Mouse (Mus musculus): Measurements from ENCODE around the gene Rnf168.
A peak's percentile ranks its signal among the peaks of the same experiment; 100 is the strongest.

The Rnf168 gene

DNA sequence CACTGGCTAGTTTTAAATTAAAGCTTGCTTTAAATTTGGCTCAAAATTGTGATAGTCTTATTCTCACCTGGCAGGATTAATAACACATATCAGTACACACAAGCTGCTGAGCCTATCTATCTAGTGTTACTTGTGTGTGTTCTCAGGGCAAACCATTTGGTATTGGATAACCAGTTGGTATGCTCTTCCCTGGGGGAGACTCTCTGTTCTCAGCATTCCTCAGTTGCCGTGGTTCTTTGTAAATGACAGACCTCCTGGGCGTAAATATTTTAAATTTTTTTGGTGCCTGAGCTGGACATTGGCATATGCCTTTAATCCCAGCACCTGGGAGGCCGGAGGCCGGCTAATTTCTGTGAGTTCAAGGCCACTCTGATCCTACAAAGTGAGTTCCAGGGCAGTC is 35.6 kb downstream of the Rnf168 start:
- no peak for DNase-seq (ENCODE audit: extremely low spot score, low read depth, low spot score)

GRCm38 (mm10) chr16:32316601-32317000 is 39.3 kb downstream of the Rnf168 start:
- peak; percentile 64 for DNase-seq (ENCODE audit: extremely low spot score, low read depth, low spot score)

DNA sequence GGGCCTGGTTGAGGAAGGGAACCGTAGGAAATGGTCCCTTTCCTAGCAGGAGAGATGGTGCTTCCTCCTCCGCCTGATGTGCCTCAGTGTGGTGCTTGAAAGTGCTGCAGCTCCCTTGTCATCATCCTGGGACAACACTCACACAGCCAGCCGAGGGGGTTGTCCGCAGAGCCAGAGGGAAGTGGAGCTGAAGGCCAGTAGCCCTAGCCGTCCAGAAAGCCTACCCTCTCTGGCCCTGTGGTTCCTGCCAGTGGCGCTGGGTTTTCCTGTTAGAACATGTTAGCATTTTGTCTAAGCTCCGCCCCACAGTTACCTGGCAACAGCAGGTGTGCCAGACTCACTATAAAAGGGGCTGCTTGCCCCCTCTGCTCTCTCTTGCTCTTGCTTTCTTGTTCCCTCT is 46.7 kb downstream of the Rnf168 start:
- no peak for DNase-seq (ENCODE audit: extremely low spot score, low read depth, low spot score)

- no peak for DNase-seq (ENCODE audit: extremely low spot score, low read depth, low spot score)
These were observed 53.8 kb downstream of the Rnf168 start for GRCm38 (mm10) chr16:32330876-32331670.

DNA sequence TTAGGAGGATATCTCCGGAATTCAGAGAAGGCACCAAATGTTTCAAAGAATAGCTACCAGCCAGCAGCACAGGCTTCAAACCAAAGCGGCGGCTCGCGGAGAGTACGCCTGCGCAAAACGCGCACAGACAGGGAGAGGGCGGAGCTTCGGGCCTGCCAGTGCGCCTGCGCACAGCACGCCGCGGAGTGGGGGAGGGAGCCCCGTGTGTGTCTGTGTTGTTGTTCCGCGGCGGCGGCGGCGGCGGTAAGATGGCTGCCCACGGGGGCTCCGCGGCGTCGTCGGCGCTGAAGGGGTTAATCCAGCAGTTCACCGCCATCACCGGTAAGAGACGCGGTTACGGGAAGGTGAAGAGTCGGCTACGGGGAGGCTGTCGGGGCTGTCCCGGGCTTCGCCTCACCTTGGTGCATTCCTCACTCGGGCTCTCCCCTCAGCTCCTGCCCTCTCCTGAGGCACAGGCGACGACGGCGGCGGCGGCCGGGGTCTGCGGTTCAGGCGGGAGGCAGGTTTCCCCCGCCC is 54.8 kb downstream of the Rnf168 start, which contains the start of gene Ubxn7:
Gene Ubxn7 (plus strand): TSS at position 218 of the 516 bp plus-strand sequence.
- peak; percentile 88 for DNase-seq (ENCODE audit: extremely low spot score, low read depth, low spot score)

DNA sequence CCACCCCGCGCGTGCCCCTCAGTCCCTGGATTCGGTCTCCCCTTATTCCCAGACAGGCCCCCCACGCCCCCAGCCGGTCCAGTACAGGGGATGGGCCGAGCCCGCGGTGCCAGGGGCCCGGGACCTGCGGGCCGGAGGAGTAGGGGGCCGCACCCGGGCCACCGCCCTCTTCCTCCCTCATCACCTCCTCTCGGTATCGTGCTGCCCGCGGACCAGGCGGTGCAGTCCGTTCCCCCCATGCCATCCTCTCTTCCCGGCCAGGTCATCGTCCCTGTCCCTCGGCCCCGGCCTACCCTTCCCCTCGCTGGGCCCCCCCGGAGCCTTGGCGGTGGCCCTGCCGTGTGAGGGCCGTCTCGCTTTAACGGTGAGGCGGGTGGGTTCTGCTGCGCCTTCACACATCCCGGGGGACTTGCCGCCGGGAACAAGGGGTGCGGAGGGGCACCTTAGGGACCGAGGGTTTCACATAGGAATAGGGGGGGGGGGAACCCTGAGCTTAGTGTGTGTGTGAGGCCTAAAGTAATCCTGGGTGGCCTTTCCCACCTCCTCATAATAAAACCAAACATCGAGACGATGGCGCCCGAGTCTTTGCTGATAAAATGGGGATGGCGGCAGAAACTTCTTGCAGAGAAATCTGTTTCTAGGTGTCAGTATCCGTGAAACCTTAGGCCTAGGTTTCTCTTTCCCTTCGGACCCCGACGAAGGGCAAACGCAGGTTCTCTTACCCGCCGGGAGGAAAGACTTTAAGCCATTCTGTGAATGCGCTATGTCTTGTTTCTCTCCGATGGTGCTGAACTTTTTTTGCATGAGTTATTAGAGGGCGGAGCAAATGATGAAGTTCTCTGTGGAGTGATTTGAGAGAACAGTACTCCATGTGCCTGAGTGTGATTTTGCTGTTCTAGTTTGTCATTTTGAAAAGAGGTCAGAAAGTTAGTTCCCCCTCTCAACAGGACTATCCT is 55.6 kb downstream of the Rnf168 start:
- DNase-seq (ENCODE audit: extremely low spot score, low read depth, low spot score), result no peak

DNA sequence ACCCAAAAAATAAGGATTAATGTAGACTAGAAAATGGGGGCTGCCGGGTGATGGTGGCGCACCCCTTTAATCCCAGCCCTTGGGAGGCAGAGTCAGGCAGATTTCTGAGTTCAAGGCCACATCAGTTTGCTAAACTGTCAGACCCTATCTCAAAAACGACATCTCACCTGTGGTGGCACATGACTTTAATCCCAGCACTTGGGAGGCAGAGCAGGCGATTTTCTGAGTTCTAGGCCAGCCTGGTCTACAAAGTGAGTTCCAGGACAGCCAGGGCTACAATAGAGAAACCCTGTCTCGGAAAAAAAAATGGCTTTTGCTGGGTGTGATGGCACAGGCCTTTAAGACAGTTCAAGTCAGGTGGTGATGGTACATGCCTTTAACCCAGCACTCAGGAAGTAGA is 57.9 kb downstream of the Rnf168 start:
- DNase-seq (ENCODE audit: extremely low spot score, low read depth, low spot score), result no peak

DNA sequence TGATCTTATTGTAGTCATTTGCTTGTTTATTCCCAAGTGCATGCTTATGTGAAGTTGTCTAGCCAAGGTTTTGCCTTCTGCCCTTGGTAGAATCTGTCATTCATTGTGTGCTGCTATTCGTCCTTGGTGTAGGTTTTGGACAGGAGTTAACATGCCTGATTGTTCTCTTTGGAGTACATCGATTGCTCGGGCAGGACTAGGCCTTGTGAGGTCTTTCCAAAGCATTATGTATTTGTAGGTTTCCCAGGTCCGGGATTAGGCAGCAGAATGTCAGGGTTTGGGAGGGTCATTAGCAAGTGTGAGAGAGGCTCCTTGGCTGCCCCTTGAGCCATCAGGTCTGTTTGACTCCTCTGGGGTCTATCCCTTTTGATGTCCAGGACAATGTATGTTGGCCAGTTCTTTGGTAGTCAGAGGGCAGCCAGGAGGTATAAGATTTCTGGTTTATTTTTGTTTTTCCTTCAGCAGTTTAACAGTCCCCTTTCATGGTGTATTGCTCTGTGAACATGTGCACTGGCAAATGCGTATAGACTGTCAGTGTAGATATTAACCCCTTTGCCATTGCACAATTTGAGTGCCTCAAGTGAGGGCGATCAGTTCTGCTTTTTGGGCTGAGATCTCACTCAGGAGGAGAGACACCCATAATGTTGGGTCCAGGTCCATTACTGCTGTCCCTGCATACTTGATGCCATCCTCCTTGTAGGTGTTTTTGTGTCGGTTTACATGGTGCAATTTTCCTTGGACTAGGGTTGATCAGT is 58.9 kb downstream of the Rnf168 start:
- no peak for DNase-seq (ENCODE audit: extremely low spot score, low read depth, low spot score)

DNA sequence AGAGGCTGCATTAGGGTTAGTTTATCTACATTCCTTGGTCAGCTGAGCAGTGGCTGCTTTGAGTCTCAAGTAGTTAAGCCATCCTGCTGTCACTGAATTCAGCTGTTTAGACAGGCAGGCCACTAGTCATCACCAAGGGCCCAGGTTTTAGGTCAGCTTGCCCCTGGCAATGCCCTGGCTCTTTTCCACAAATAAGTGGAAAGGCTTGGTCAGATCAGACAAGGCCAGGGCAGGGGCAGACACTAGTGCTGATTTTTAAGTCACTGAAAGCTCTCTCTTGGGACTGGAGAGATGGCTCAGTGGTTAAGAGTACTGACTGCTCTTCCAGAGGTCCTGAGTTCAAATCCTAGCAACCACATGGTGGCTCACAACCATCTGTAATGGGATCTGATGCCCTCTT is 59.7 kb downstream of the Rnf168 start:
- no peak for DNase-seq (ENCODE audit: extremely low spot score, low read depth, low spot score)

GRCm38 (mm10) chr16:32340451-32340850 is 63.2 kb downstream of the Rnf168 start:
- no peak for DNase-seq (ENCODE audit: extremely low spot score, low read depth, low spot score)

DNA sequence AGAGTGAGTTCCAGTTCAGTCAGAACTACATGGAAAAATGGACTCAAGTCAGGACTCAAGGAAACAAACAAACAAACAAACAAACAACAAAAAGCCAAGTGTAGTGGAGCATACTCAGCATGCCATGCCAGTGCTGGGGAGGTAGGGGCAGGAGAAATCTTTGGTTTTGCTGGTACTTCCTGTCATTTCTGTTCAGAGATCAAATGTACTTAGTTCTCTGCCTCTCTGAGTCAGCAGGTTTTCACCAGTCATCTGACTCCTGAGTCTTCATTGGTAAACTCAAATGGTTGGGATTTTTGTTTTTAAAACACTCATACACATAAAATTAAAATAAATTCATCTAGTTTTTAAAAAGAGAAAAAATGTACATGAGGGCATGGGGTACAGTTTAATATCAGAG is 68.3 kb downstream of the Rnf168 start:
- DNase-seq (ENCODE audit: extremely low spot score, low read depth, low spot score), result no peak

DNA sequence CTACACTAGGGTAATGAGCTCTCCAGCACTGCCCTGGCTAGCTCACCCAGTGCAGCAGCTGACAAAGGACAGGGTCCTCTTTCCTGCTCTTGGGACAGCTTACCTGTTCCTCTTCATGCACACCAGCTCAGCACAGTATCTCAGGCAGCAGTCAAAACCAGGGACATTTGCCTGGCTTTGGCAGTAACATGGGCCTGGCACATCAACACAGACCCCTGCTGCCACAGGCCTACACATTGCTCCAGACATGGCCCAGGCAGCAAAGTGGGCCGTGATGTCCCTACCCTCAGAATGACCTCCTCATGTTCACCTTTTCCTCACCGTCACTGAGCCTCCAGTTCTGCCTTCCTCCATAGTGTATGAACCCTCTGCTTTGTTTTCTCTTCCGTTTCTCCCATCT is 73.5 kb downstream of the Rnf168 start:
- no peak for DNase-seq (ENCODE audit: extremely low spot score, low read depth, low spot score)
